Mouse (Mus musculus): Measurements from ENCODE around the gene Olfr6.
"Not testable (repeated sequence)": the region's sequence is repeated elsewhere in the genome, so short reads cannot be mapped to it uniquely, and the experiment has no call there.

Gene Olfr6

DNA sequence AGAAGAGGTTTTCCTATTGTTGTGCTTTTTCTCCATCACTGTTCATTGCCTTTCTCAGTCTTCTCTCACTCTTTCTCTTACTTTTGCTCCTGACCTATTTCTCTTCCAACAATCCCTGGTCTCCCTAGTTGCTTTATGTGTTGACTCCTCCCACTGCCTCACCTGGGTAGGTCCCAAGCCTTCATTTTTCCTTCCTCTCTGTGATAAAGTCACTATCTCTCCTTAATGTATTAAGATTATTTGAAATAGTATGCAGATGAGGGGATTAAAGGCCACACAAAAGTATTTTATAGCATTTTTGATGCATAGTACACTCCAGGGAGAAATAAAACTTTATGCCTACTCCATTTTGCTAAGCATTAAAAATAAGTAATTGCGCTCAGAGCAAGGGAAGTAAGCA lies at the start of gene Olfr6:
Gene Olfr6, minus strand, starts transcription at position 101 of the 400 bp plus-strand sequence.
- DNase-seq, result no peak

DNA sequence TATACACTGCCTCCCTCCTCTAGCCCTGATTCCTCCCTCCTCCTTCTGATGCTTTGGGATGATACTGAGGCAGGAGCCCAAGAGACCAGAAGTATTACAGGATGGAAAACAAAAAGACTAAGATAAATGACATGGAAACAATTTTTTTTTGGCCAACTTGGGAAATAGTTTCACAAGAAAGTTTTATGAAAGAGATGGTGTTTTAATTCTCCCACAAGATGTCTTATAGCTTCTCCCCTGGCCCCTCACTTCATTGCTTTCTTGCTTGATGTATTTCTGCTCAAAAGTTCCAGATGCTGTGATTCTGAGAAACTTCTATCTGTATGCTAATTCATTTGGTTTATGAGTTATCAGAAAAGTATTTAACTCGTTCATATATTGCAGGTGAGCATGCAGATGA lies 42.2 kb upstream of the Olfr6 start, which contains the start of gene Olfr2:
Gene Olfr2, minus strand, starts transcription at position 101 of the 400 bp plus-strand sequence.
- DNase-seq, result no peak

GRCm38 (mm10) chr7:107004169-107004568 lies 40.4 kb upstream of the Olfr6 start:
- no peak for DNase-seq

DNA sequence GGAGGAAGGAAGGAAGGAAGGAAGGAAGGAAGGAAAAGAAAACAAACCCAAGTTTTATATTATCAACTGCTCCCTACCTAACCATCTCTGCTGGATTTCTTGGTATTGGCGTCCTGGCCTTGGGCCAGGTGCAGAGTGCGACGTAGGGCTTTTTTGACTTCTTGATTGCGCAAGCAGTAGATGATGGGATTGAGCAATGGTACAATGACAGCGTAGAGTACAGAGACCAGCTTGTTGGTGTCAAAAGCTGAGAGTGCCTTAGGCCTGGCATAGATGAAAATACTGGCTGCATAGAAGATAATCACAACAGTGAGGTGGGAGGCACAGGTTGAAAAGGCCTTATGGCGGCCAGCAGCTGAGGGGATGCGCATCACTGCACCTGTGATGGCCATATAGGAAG lies 37.1 kb upstream of the Olfr6 start:
- DNase-seq, result no peak

DNA sequence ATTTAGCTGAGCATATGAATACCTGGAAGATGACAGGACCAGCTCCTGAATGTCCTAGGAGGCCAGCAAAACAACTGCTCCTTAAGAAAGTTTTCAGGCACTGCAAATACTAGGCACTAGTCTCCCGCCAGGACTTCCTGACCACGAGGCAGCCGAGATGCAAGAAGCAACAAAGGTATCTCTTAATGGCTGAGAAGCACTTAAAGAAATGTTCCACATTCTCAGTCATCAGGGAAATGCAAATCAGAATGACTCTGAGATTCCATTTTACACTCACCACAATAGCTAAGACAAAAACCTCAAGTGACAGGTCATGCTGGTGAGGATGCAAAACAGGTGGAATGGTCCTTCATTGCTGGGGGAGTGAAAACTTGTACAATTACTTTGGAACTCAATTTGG lies 21.5 kb upstream of the Olfr6 start:
- DNase-seq, result no peak

- no peak for DNase-seq
These were observed 11.6 kb upstream of the Olfr6 start, which contains the start of gene Olfr711 for GRCm38 (mm10) chr7:106975353-106975752. Olfr711 (minus strand) TSS chr7:106975453.

DNA sequence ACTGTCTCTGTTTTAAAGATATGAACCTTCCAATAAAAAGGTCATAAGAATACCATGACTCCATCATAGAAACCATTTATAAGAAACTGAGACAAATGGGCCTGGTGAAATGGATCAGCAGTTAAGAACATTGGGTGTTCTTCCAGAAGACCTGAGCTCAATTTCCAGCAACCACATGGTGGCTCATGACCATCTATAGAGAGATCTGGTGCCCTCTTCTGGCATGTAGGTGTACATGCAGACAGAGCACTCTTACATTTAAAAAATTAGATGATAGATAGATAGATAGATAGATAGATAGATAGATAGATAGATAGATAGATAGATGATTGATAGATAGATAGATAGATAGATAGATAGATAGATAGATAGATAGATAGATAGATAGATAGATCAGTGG lies 3.8 kb upstream of the Olfr6 start:
- DNase-seq, result not testable (repeated sequence)

- no peak for DNase-seq
These were observed 15.5 kb downstream of the Olfr6 start, which contains the start of gene Olfr710 for GRCm38 (mm10) chr7:106948212-106948611. Olfr710 (minus strand) TSS chr7:106948312.

DNA sequence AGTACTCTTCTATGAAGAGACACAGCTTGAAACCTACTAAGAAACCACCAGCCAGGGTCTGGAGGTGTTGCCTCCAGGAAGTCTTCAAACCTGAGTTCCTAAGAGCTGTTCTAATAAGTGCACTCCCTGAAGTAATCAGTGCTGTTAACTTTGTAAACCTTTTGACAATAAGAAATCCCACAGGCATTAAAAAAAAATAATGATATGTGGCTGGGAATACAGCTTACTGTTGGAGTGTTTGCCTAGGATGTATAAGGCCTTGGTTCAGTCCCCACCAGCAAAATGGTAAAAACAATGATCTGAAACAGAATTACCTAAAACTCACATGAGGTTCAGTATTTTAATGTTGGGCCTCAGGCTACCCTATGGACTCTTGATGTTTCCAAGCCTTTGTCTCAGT lies 31.6 kb downstream of the Olfr6 start, which contains the start of gene Olfr709-ps1:
Gene Olfr709-ps1, minus strand, starts transcription at position 101 of the 400 bp plus-strand sequence.
- no peak for DNase-seq

DNA sequence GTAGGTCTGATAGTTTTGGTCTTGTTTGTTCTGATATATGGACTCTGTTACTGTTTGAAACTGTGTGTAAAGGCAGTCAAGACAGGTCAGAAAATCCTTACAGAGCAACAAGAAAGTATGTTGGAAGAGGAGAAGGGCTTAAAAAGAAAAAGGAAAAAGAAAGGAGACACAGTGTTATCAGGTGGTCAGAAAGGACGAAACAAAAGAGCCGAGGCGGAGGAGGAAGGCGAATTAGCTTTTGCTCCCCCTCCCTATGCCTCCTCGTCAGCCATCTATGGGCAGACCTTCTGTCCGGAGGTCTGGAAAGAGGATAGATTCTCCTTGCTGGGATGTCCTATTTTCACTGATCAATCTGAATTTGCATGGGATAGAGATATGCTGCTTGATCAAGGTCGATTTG lies 42.8 kb downstream of the Olfr6 start:
- DNase-seq, result not testable (repeated sequence)

GRCm38 (mm10) chr7:106907676-106908075 lies 56.1 kb downstream of the Olfr6 start, which contains the start of gene Olfr1532-ps1:
Olfr1532-ps1 (plus strand) TSS chr7:106908001.
- DNase-seq, result no peak
